Mouse (Mus musculus): ENCODE results near the gene C1qtnf12. TPM values are rescaled to one million over a fixed set of nuclear protein-coding genes. Genes with fewer than 3 reads are reported as not detected.
A peak's percentile ranks its signal among the peaks of the same experiment; 100 is the strongest.

Gene C1qtnf12
- total and polyA plus RNA-seq, 3 experiments: 9.7 to 43.7 (median 19.9) TPM

DNA sequence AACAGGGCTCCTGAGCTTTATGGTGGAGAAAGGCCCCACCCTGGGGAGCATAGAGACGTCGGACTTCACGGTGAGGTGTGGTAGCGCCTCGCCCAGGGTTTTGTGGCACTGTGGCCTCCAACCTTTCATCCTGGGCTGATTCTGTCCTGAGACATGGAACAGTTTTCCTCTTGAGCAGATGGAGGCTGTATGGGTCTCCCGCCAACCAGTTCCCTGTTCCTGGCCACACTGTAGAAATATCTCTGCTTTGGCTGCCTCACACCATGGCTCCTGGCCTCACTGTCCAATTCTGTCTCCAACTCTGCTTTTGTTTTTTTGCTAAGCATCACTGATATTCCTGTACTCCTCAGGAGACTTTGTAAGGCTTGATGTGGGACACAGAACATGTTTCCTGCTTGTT lies 6.6 kb upstream of the C1qtnf12 start:
- TF ChIP-seq POLR2AphosphoS5 (IDR thresholded peaks at IDR 0.05; ENCODE audit: insufficient replicate concordance, low read depth, low read length) (no peak), CTCF (IDR thresholded peaks at IDR 0.05; ENCODE audit: low read depth, low read length) (no peak), GATA1 (IDR thresholded peaks at IDR 0.05; ENCODE audit: borderline replicate concordance, low read length) (no peak), TAL1 (conservative IDR thresholded peaks at IDR 0.05; ENCODE audit: low read depth, low read length) (no peak), GATA2 (IDR thresholded peaks at IDR 0.05; ENCODE audit: borderline replicate concordance, low read depth, low read length) (no peak)
- Histone ChIP-seq H3K27me3 (ENCODE audit: insufficient read depth, low read length) (no peaks in the 10 kb centered on the region), H3K9me3 (replicated peaks) (no peaks in the 10 kb centered on the region), H3K4me1 (ENCODE audit: insufficient read depth, low read depth, low read length) (peaks cover 12% of the 10 kb centered on the region; the same call in 1 of the 2 replicates), H3K4me3 (ENCODE audit: low read depth, low read length) (no peak overlapping the region), H3K36me3 (replicated peaks) (peaks cover 86% of the 10 kb centered on the region)
- ATAC-seq (ENCODE audit: extremely low read depth, insufficient number of reproducible peaks, low FRiP score, poor library complexity, severe bottlenecking): no peak
- DNase-seq (ENCODE audit: low spot score): no peak

DNA sequence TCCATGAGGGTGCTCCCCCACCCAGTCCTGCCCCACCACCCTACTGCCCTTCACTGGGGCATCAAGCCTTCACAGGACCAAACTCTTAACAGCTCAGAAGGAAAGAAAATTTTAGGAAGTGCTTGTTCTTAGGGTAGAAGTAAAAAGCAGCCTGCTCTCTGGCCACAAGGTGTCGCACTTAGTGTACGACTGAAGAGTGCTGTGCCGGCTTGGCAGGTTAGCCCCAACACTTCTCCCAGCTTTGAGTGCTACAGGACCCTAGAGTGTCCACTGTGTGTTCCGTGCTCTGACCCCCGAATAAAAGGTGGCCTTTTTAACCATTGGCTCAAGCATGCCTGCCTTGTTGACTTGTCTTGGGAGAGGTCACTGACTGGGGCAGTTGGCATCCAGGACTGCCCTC lies 2.8 kb upstream of the C1qtnf12 start:
- DNase-seq (ENCODE audit: low spot score): peak; percentile 51
- peaks cover 74% of the 10 kb centered on the region for H3K36me3 ChIP-seq (replicated peaks)

DNA sequence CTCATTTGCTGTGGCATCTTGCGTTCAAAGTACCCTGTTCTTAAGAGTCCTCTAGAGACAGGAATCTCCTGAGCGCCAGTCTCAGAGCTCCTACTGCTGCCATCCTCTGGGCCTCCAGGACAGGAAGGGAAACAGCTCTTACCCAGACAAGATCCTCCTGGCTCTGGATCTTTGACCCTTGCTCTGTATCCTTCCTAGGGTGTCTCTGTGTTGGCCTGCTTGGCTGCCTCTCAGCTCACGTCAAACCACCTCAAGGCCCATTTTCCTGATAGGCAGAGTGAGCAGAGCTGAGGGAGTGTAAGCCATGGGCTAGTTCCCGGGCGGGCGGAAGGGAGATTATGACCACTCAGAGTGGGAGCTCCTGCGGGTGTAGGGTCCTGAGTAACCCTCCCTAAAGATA lies 988 bp downstream of the C1qtnf12 start:
- Histone ChIP-seq H3K9me3 (replicated peaks) (no peaks in the 10 kb centered on the region), H3K4me1 (ENCODE audit: insufficient read depth, low read depth, low read length) (peaks cover 72% of the 10 kb centered on the region), H3K36me3 (replicated peaks) (peaks cover 69% of the 10 kb centered on the region), H3K4me3 (ENCODE audit: low read depth, low read length) (peak overlapping the region; percentile 75), H3K27me3 (ENCODE audit: insufficient read depth, low read length) (no peaks in the 10 kb centered on the region)
- ATAC-seq (ENCODE audit: extremely low read depth, insufficient number of reproducible peaks, low FRiP score, poor library complexity, severe bottlenecking) (no peak), DNase-seq (ENCODE audit: low spot score) (no peak)
- TF ChIP-seq TAL1 (conservative IDR thresholded peaks at IDR 0.05; ENCODE audit: low read depth, low read length) (no peak), GATA1 (IDR thresholded peaks at IDR 0.05; ENCODE audit: borderline replicate concordance, low read length) (no peak), GATA2 (IDR thresholded peaks at IDR 0.05; ENCODE audit: borderline replicate concordance, low read depth, low read length) (no peak), POLR2AphosphoS5 (IDR thresholded peaks at IDR 0.05; ENCODE audit: insufficient replicate concordance, low read depth, low read length) (no peak), CTCF (IDR thresholded peaks at IDR 0.05; ENCODE audit: low read depth, low read length) (no peak)

More for the DNA sequence above, 2.8 kb upstream of the C1qtnf12 start:
- TF ChIP-seq POLR2AphosphoS5 (IDR thresholded peaks at IDR 0.05; ENCODE audit: insufficient replicate concordance, low read depth, low read length) (no peak), GATA1 (IDR thresholded peaks at IDR 0.05; ENCODE audit: borderline replicate concordance, low read length) (no peak), GATA2 (IDR thresholded peaks at IDR 0.05; ENCODE audit: borderline replicate concordance, low read depth, low read length) (no peak), TAL1 (conservative IDR thresholded peaks at IDR 0.05; ENCODE audit: low read depth, low read length) (no peak), CTCF (IDR thresholded peaks at IDR 0.05; ENCODE audit: low read depth, low read length) (peak; percentile 68; the same call in 1 of the 2 replicates)
- Histone ChIP-seq H3K9me3 (replicated peaks) (no peaks in the 10 kb centered on the region), H3K4me1 (ENCODE audit: insufficient read depth, low read depth, low read length) (peaks cover 44% of the 10 kb centered on the region), H3K4me3 (ENCODE audit: low read depth, low read length) (no peak overlapping the region), H3K27me3 (ENCODE audit: insufficient read depth, low read length) (no peaks in the 10 kb centered on the region)
- peak; percentile 46; the same call in 1 of the 2 replicates for ATAC-seq (ENCODE audit: extremely low read depth, insufficient number of reproducible peaks, low FRiP score, poor library complexity, severe bottlenecking)

DNA sequence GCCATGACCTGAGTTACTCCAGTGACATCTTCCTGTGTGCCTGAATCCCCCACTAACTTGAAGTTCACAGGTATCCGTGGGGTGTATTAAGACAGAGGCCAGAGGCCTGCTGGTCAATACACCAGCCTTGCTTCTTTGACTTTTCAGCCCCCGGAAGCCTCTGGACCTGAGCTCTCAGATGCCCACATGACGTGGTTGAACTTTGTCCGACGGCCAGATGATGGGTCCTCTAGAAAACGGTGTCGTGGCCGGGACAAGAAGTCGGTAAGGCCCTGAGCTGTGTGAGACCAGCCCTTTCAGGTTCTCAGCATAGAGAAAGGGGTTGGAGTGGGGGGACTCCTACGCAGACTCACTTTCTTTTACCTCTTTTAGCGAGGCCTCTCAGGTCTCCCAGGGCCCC lies 2.3 kb downstream of the C1qtnf12 start:
- DNase-seq (ENCODE audit: low spot score): no peak
- peaks cover 58% of the 10 kb centered on the region for H3K36me3 ChIP-seq (replicated peaks)
- no peaks in the 10 kb centered on the region for H3K27me3 ChIP-seq (ENCODE audit: insufficient read depth, low read length)
- H3K4me1 ChIP-seq (ENCODE audit: insufficient read depth, low read depth, low read length): peaks cover 77% of the 10 kb centered on the region
- ATAC-seq (ENCODE audit: extremely low read depth, insufficient number of reproducible peaks, low FRiP score, poor library complexity, severe bottlenecking): no peak
- no peak overlapping the region for H3K4me3 ChIP-seq (ENCODE audit: low read depth, low read length)
- no peak for TF ChIP-seq CTCF (IDR thresholded peaks at IDR 0.05; ENCODE audit: low read depth, low read length)
- no peak for TF ChIP-seq GATA2 (IDR thresholded peaks at IDR 0.05; ENCODE audit: borderline replicate concordance, low read depth, low read length)
- TF ChIP-seq TAL1 (conservative IDR thresholded peaks at IDR 0.05; ENCODE audit: low read depth, low read length): no peak
- no peak for TF ChIP-seq POLR2AphosphoS5 (IDR thresholded peaks at IDR 0.05; ENCODE audit: insufficient replicate concordance, low read depth, low read length)
- no peak for TF ChIP-seq GATA1 (IDR thresholded peaks at IDR 0.05; ENCODE audit: borderline replicate concordance, low read length)
- no peaks in the 10 kb centered on the region for H3K9me3 ChIP-seq (replicated peaks)

DNA sequence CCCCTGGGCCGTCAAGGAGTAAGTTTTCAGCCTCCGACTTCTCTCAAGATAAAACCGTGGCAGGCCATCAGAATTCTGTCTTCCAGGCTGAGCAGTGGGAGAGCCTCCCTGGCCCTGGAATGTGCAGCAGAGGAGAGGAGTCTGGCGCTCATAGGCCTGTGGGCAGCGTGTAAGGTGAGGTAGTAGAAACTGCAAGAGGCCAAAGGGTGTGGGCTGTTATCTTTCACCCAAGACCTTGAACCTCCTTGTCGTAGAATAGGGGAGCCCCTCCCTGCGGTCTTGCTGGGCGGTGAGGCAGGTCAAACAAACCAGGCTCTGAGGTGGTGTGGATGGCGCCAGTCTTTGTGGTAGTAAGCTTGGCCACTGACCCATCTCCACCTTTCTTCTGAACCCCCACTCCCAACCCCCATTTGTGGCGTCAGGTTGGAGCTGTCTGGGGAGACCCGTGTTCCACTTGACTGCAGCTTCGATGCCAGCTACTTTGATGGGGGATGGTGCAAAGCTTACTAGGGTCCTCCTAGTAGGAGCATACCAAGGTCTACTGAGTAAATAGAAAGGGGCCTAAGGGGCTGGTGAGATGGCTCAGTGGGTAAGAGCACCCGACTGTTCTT lies 7.0 kb downstream of the C1qtnf12 start:
- Histone ChIP-seq H3K9me3 (replicated peaks) (no peaks in the 10 kb centered on the region), H3K4me3 (ENCODE audit: low read depth, low read length) (peak overlapping the region; percentile 48; the same call in 1 of the 2 replicates), H3K27me3 (ENCODE audit: insufficient read depth, low read length) (no peaks in the 10 kb centered on the region), H3K4me1 (ENCODE audit: insufficient read depth, low read depth, low read length) (peaks cover 56% of the 10 kb centered on the region), H3K36me3 (replicated peaks) (peaks cover 31% of the 10 kb centered on the region)
- ATAC-seq (ENCODE audit: extremely low read depth, insufficient number of reproducible peaks, low FRiP score, poor library complexity, severe bottlenecking): peak; percentile 58
- TF ChIP-seq TAL1 (conservative IDR thresholded peaks at IDR 0.05; ENCODE audit: low read depth, low read length) (no peak), CTCF (IDR thresholded peaks at IDR 0.05; ENCODE audit: low read depth, low read length) (no peak), GATA2 (IDR thresholded peaks at IDR 0.05; ENCODE audit: borderline replicate concordance, low read depth, low read length) (no peak), POLR2AphosphoS5 (IDR thresholded peaks at IDR 0.05; ENCODE audit: insufficient replicate concordance, low read depth, low read length) (no peak), GATA1 (IDR thresholded peaks at IDR 0.05; ENCODE audit: borderline replicate concordance, low read length) (no peak)
- no peak for DNase-seq (ENCODE audit: low spot score)

DNA sequence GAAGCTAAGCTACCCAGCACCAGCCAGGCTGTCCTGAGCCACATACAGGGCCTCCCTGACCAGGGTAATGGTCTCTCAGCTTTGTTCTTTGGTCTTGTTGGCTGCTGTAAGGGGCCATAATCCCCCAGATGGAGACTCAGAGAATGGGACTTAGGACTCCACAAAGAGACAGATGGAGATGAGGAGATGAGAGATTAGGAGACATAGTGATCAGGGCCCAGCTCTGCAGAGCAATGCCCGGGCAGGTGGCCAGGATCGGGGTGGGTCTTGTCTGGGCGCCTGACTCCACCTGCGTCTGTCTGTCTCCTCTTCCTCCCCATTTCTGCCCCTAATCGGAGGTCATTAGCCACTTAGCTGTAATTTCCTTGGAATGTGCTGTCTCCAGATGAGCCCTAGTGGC lies 8.2 kb downstream of the C1qtnf12 start:
- peaks cover 20% of the 10 kb centered on the region for H3K36me3 ChIP-seq (replicated peaks)
- TF ChIP-seq CTCF (IDR thresholded peaks at IDR 0.05; ENCODE audit: low read depth, low read length): no peak
- TF ChIP-seq POLR2AphosphoS5 (IDR thresholded peaks at IDR 0.05; ENCODE audit: insufficient replicate concordance, low read depth, low read length): no peak
- no peak for TF ChIP-seq GATA1 (IDR thresholded peaks at IDR 0.05; ENCODE audit: borderline replicate concordance, low read length)
- no peak for TF ChIP-seq TAL1 (conservative IDR thresholded peaks at IDR 0.05; ENCODE audit: low read depth, low read length)
- TF ChIP-seq GATA2 (IDR thresholded peaks at IDR 0.05; ENCODE audit: borderline replicate concordance, low read depth, low read length): no peak
- DNase-seq (ENCODE audit: low spot score) (no peak), ATAC-seq (ENCODE audit: extremely low read depth, insufficient number of reproducible peaks, low FRiP score, poor library complexity, severe bottlenecking) (no peak)
- H3K27me3 ChIP-seq (ENCODE audit: insufficient read depth, low read length): peaks cover 5% of the 10 kb centered on the region; the same call in 1 of the 2 replicates
- H3K4me3 ChIP-seq (ENCODE audit: low read depth, low read length): no peak overlapping the region
- no peaks in the 10 kb centered on the region for H3K9me3 ChIP-seq (replicated peaks)
- peaks cover 45% of the 10 kb centered on the region for H3K4me1 ChIP-seq (ENCODE audit: insufficient read depth, low read depth, low read length)

All from G1E (cell line).